Mouse (Mus musculus): Measurements from ENCODE around the gene Slf2. TPM values are rescaled to one million over a fixed set of nuclear protein-coding genes. Genes with fewer than 3 reads are reported as not detected.

Slf2 gene
- total RNA-seq, 2 experiments from 2014 or later: 26.4 to 26.8 TPM

DNA sequence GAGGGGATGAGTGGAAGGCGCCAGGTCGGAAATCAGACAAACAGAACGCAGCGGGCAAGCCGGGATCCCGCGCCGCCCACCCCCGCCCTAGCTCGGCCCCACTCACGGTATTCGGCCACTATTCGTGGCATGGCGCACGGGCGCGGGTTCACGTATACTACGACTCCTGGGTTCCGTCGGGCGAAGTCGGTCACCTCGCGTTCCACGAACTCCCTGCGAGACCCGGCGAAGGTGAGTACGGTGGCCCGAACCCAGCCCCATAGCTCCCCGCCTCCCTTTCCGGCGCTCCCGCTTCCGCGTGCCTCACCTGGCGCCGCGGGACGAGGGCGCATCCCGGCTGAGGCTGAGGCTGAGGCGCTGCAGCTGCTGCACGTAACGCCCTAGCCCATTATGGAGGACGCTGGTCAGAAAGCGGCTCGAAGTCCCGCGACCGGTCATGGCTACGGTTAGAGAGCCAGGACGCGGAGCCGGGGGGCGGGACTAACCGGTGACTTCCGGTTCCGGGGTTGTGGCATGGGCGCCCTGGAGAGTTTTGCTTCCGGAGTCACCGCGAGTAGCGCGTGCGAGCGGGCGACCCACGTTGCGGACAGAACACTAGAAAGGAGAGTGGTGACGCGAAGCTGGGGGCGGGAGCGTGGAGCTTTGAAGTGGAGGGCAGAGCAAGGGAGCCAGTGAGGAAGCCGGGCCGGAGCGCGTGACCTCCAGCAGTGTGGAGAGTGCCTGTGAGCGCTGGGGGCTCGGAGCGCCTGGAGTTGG is 75.2 kb downstream of the Slf2 start, which contains the start of gene Mrpl43:
Mrpl43 (minus strand) TSS at position 486 of the 756 bp plus-strand sequence.
- intact Hi-C loops (cut with DNase I): no loop called here
- peak; percentile 95 to 99 for DNase-seq

DNA sequence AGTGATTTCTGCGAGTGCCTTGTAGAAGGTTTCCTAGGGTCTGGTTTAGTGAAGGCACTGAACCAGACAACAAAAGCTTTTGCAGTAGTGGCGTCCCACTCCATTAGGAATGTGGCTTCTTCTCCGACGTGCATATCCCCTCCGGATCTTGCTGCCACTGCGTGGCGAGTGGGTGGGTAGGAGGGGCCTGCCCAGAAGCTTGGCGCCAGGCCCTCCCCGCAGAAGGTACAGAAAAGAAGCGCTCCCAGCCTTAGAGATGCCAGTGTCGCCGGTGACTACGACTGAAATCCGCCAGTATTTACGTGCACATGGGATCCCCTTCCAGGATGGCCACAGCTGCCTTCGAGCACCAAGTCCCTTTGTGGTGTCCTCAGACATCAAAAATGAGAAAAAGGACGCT is 76.1 kb downstream of the Slf2 start:
- DNase-seq: no peak
- intact Hi-C loops (cut with DNase I): no loop called here

DNA sequence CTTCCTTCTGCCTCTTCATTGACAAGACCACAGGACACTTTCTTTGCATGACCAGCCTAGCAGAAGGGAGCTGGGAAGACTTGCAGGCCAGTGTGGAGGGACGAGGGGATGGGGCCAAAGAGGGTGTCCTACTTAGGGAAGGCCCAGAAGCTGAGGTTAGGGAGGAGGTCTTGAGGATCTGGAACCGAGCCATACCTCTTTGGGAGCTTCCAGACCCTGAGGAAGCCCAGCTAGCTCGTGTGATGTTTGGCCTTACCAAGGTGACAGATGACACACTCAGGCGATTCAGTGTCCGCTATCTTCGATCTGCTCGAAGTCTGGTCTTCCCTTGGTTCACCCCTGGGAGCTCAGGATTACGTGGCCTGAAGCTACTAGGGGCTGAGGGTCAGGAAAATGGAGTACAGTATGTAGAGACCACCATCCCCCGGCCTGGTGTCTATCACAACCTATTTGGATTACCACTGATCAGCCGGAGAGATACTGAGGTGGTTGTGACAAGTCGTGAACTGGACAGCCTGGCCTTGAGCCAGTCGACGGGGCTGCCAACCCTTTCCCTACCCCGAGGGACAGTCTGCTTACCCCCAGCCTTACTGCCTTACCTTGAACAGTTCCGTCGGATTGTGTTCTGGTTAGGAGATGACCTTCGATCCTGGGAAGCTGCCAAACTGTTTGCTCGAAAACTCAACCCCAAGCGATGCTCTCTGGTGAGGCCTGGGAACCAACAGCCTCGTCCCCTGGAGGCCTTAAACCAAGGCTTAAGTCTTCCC is 76.7 kb downstream of the Slf2 start:
- intact Hi-C loops (cut with DNase I): no loop called here
- no peak for DNase-seq

DNA sequence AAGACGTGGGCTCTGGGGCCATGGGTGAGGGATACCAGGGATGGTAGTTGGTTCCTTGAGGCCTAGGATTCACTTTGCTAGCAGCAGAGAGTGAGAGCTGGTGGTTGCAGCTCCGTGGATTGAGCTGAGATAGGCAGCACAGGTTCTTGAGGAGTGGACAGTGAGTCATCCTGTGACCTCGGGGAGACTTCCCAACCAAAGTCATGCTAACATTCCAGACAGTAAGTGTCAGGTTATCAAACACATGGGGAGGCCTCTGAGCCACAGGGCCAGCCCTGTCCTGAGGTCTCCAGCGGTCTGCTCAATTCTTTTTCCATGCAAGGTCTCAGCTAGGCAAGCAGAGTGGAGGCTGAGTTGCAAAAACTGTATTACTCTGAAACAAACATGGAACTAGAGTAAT is 79.7 kb downstream of the Slf2 start:
- DNase-seq: no peak
- intact Hi-C loops (cut with DNase I): no loop called here

DNA sequence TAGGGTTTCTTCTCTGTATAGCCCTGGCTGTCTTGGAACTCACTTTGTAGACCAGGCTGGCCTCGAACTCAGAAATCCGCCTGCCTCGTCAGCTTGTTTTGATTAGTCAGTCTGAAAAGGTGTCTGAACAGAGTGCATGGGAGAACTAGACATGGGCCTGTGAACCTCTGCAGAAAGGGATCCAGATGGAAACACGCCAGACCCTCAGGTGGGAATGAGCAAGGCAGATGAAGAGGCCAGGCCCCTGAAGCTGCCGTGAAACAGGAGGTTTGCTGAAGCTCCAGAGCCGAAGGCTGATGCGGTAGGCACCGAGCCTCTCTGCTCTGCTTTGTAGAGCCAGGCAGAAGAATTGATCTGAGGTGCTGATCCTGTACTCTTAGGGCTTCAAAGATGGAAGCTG is 81.3 kb downstream of the Slf2 start:
- intact Hi-C loops (cut with DNase I): loop anchor here (1.0 kb wide), 1 partner anchor 19 kb away; no protein-coding TSS in a partner anchor
- DNase-seq: no peak

DNA sequence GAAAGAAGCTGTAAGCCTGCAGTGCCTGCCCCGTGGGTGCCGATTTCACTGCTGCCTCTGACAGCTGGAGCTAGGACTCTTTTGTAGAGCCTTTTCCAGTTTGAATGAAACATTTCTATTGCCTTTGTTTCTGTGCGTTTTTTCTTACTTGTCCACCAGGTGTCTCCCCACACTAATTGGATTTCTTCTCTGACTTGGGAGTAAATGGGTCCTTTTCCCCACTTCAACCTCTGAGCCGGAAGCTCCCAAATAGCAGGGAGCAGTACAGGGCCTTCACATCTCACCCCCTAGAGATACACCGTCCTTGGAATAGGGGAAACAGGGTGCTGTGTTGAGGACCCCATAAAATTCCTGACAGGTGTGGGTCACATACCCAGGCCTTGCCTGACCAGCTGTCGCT is 81.7 kb downstream of the Slf2 start:
- no peak for DNase-seq
- intact Hi-C loops (cut with DNase I): loop anchor here (1.0 kb wide), 1 partner anchor 19 kb away; no protein-coding TSS in a partner anchor

DNA sequence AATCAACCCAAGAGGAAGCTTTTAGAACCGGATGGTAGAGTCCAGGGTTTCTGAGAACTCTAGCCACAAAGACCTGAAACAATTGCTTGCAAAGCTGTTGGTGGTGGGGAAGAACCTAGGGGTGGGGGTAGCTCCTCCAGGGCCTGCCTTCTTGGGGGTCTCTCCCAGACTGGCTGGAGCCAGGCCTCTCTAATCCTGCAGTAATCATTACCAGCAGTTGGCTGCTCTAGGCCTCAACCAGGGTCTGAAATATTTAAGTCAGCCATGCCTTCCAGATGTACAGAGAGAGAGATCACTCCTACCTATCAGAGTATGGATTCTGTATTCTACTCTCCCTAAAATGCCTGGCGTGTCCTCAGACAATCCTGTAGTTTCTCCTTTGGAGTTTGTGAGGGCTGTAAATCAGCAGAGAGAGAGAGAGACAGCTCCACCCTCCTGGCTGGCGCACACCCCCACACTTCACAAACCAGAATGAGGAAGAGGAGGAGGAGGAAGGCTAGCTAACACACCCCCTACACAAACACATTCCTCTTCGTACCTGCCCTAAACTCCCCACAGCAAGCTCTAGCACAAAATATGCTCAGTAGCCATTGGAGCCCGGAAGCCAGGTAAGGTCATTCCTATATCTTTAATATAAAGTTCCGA is 82.8 kb downstream of the Slf2 start:
- intact Hi-C loops (cut with DNase I): no loop called here
- no peak for DNase-seq

DNA sequence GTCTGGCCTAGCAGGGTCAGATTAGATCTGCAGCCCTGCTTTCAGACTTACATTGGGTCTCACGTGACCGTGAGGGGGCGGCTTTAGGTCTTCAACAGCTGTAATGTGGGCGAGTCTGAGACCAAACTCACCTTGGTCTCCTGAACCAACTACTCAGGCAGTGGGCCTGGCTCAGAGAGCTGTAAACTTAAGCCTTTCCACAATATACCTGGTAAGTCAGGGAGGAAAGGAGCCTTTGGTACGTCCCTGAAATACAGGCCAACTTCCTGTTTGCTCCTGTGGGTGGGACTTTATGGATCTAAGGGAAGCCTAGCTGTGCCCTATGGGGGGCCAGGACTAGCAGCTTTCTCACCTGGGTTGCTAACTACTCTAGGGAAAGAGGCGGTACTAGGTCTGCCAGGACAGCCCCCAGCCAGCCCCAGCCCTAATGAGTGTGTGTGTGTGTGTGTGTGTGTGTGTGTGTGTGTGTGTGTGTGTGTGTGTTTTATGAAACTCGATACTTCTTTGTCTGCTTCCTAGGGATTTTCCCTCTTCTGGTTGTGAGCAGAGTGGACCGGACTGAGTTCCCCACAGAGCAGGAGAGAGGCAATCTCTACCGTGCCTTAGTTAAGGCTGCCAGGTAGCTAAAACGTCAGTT is 83.5 kb downstream of the Slf2 start, which contains the start of gene Lzts2:
Lzts2 (plus strand) TSS at position 80 of the 637 bp plus-strand sequence.
- no peak for DNase-seq

DNA sequence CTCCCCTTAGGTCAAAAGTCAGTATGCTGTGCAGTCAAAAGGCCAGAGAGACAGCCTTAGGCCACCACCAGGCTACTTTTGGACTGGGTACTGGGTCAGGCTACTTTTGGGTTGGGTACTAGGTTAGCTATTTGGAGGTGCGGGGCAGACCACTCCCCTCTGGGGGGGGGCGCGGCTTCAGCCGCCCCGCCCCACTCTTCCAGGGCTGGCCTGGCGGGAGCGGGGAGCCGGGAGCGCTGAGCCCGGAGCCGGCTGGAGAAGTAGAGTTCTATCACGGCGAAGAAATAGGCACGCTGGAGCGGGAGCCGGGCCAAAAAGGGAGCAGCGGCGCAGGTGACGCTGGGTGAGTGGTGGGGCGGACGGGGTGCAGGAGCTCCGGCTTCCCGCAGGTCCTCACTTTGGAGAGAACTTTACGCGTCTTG is 84.0 kb downstream of the Slf2 start:
- peak; percentile 77 to 78 for DNase-seq
- intact Hi-C loops (cut with DNase I): no loop called here

More for the DNA sequence above, 83.5 kb downstream of the Slf2 start, which contains the start of gene Lzts2:
- intact Hi-C loops (cut with DNase I): no loop called here

DNA sequence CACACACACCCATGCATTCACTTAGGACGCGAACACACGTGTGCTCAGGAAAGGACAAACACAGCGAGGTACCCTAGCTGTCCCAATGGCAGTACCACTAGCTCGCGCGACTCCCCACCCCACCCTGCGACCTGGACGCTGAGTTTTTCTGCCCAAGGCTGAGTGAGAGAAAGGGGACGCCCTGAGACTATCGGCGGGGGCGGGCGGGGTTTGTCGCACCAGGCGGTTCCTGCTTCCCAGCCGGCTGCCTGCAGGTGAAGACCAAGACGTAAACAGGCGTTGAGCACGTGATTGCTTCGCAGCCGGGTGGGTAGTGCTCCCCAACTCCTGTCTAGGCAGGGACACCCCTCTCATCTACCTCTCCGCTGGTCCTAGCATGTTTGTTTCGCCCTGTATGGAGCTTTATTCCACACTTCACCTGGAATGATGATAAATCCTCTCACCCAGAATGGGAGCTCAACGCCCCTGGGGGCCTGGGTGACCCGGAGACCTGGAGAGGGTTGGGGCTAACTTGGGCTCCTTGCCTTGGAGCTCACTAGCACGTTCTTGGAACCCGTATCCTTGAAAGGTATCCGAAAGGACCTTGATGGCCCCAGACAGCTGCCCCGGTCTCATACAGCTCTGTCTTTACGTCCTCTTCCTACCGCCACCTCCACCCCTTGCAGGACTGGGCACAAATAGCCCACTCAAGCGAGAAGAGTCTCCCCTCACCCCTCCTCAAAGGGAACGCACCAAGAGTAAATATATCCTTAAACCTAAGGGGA is 84.7 kb downstream of the Slf2 start:
- intact Hi-C loops (cut with DNase I): no loop called here
- DNase-seq: peak; percentile 66

DNA sequence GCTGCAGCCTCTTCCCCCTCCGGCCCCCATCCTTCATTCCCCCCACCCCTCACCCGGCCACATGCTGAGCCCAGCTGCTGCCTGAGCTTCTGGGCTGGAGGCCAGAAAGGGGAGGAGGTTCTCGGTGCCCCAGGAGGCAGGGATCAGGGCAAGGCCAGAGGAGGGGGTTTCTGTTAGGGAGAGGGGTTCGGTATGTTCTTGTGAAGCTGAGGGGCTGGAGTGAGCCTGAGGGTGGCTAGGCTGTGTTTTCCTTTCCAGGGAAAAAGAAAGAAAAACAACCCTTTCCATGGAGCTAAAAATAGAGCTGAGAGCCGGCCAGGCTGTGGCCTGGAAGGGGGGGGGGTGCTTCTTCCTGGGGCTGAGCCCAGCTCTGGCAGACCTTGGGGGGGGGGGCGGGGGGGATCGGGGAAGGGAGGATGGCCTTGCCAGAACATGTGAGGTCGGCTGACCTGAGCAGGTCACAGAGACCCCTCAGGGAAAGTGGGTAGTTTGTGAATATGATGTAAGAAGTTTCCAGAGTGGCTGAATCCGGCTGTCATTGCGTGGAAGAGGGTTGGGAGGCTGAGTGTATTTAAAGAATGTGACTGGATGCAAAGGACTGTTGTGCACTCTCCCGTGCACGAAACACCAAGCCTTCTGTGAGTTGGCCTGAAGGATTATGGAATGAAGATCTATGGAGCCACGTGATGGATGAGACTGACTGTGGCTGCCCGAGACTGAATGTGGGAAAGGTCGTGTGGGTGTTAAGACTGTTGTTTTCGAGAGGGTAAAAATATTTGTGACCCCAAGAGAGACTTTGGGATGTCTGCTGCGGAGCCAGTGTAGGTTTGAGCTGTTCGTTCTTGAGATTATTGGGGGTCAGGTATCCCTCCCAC is 85.6 kb downstream of the Slf2 start:
- peak; percentile 85 to 90 for DNase-seq
- intact Hi-C loops (cut with DNase I): no loop called here

DNA sequence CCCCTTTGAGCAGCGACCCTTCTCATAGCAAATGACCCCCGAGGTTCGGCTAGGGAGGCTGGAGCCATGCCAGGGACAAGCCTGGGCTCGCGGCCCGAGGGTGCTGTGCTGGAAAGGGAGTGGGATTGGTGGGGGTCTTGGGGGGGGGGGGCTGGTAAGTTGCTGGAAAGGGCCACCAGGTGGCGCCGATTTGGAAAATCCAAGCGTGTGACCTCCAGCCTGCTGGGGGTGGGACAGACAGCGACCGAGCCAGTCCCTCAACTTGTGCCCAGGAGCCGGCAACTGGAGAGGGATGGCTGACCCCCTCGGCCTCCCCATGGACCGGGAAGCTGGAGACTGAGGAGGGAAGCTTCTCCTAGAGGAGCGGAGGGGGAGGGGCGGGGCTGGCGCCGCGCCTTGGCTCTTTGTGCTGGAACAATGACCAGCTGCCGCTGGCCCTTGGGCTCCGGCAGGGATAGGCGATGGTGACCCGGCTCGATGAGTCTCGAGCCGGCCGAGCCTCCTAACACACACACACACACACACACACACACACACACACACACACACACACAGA is 86.3 kb downstream of the Slf2 start:
- intact Hi-C loops (cut with DNase I): no loop called here
- DNase-seq: peak; percentile 89 to 92

DNA sequence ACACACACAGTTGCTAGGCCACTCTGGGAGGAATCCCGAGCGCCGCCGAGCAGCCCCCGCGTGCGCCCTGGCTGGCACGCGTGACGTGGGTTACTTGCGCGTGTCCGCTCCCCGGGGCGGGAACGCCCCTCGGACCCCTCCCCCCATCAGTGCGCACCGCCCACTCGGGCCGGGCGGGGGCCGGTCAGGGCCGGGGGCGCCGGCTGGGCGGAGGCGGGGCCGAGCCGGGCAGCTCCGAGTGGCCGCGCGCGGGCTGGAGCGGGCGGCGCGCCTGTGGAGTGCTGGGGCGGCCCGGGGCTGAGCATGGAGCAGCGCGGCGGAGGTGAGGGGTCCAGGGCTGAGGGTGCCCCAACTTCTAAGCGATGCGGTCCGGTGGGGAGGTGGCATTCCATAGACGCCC is 87.0 kb downstream of the Slf2 start:
- DNase-seq: peak; percentile 95
- intact Hi-C loops (cut with DNase I): no loop called here

DNA sequence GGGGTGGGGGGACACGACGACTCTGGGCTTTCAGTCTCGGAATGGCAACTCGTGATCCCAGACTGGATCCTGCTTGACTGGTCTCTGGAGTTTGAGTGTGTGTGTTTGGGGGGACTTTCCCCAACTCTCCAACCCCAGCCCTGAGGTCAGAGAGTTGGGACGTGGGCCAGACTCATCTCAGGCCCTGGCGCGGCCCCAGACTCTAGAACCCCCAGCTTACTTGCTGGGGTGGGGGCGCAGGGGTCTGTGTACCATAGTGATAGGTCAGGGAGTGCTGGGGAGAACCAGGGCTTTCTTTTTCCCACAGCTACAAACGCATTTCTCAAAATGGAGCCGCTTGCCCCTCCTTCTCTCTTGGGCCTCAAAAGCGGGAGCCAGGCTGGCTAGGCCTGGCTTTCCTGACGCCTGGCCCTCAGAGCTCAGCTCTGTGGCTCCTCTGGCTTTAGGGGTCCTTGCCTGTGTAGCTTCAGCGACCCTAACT is 87.4 kb downstream of the Slf2 start:
- DNase-seq: peak; percentile 40 to 53
- intact Hi-C loops (cut with DNase I): no loop called here

DNA sequence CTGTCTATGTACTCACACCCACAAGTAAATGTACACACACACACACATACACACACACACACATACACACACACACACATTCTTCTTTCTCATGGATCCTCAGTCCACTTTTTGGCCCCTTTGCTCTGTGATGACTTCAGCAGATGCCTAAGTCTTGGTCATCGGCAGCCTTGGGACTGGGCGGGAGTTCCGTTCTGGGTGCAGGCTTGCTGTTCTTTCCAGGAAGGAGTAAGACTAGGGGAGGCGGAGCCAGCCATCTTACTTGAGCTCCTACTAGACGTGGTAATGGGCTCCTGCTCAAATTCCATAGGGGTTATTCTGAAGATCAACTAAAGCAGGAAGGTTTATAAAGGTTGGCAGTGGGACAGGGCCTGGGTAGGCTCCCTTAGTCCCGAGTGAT is 89.4 kb downstream of the Slf2 start:
- peak; percentile 69 to 76 for DNase-seq
- intact Hi-C loops (cut with DNase I): no loop called here

DNA sequence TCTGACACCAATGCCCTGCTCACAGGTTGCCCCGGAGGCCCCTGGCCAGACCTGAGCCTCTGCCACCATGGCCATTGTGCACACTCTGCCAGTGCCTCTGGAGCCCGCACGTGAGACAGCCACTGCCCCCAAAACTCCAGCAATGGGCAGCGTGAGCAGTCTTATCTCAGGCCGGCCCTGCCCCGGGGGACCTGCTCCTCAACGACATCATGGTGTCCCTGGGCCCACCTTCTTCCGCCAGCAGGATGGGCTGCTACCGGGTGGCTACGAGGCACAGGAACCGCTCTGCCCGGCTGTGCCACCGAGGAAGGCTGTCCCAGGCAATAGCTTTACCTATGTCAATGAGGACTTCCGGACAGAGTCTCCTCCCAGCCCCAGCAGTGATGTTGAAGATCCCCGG is 90.4 kb downstream of the Slf2 start:
- intact Hi-C loops (cut with DNase I): no loop called here
- DNase-seq: no peak

DNA sequence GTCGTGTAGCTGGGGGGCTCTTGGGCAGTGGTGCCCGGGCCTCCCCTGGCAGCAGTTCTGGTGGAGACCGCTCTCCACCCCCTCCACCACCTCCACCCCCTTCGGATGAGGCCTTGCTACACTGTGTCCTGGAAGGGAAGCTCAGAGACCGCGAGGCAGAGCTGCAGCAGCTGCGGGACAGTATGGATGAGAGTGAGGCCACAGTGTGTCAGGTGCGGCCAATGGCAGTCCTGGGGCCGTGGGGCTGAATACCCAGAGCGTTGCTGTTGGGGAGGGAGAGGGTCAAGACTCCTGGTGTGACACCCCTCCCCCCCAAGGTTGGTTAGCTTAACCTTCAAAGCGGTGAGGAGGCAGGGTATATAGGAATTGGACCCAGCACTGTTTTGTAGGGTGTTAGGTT is 93.0 kb downstream of the Slf2 start:
- no peak for DNase-seq
- intact Hi-C loops (cut with DNase I): no loop called here

DNA sequence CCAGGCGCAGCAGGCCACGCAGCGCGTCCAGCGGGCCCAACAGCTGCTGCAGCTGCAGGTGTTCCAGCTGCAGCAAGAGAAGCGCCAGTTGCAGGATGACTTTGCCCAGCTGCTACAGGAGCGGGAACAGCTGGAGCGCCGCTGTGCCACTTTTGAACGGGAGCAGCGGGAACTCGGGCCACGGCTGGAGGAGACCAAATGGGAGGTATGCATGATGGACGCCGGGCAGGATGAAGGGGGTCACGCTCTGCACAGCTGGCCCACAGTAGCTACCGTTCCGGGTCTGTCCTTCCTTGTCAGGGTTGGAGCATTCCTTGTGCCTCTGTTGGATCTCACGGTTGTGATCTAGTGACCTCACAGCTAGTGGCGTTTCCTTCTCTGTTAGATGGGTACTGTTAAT is 93.8 kb downstream of the Slf2 start:
- intact Hi-C loops (cut with DNase I): no loop called here
- no peak for DNase-seq

All from heart, postnatal 14 days (tissue).